Mouse (Mus musculus) cerebellum, adult (tissue): Measurements from ENCODE around the gene Phf23.

Experiments used
- ATAC-seq: cut with Nextera tagmentation; 2 replicates; pipeline ENCODE4 v1.9.2; 2017; ENCODE audit warnings: mild to moderate bottlenecking, moderate library complexity, mixed read lengths; ENCODE audit not compliant: insufficient number of reproducible peaks, low FRiP score, low TSS enrichment

The Phf23 gene

GRCm38 (mm10) chr11:69970222-69970621, 25.4 kb upstream of the Phf23 start:
- no peak for ATAC-seq

GRCm38 (mm10) chr11:69970775-69971174, 24.8 kb upstream of the Phf23 start:
- ATAC-seq: no peak

- no peak for ATAC-seq
These were observed 20.7 kb upstream of the Phf23 start for GRCm38 (mm10) chr11:69974907-69975306.

GRCm38 (mm10) chr11:69976271-69976670, 19.3 kb upstream of the Phf23 start:
- ATAC-seq: no peak

- ATAC-seq: 0 out of 2 replicates have a peak, but pooled peaks have one; percentile 11
These were observed 15.8 kb upstream of the Phf23 start for GRCm38 (mm10) chr11:69979827-69980195.

- ATAC-seq: peak; percentile 91
These were observed 15.1 kb upstream of the Phf23 start for GRCm38 (mm10) chr11:69980196-69981140.

GRCm38 (mm10) chr11:69981141-69981762, 14.3 kb upstream of the Phf23 start, which contains the start of gene Ctdnep1:
Gene Ctdnep1, plus strand, starts transcription at chr11:69981156.
- no peak for ATAC-seq

GRCm38 (mm10) chr11:69982225-69982624, 13.4 kb upstream of the Phf23 start, which contains the start of gene Elp5:
Gene Elp5, minus strand, starts transcription at chr11:69982517.
- ATAC-seq: no peak

GRCm38 (mm10) chr11:69982877-69983276, 12.7 kb upstream of the Phf23 start:
- ATAC-seq: no peak

GRCm38 (mm10) chr11:69983377-69983776, 12.2 kb upstream of the Phf23 start:
- ATAC-seq: no peak

- ATAC-seq: no peak
These were observed 11.1 kb upstream of the Phf23 start for GRCm38 (mm10) chr11:69984431-69984830.

GRCm38 (mm10) chr11:69989949-69990348, 5.6 kb upstream of the Phf23 start:
- ATAC-seq: no peak

GRCm38 (mm10) chr11:69990850-69991691, 4.5 kb upstream of the Phf23 start, which contains the start of gene Gabarap:
Gene Gabarap, plus strand, starts transcription at chr11:69991143.
- ATAC-seq: peak; percentile 66; the same call in 1 of the 2 replicates

- ATAC-seq: no peak
These were observed 3.9 kb upstream of the Phf23 start for GRCm38 (mm10) chr11:69991711-69992110.

GRCm38 (mm10) chr11:69992396-69992795, 3.2 kb upstream of the Phf23 start:
- no peak for ATAC-seq

- no peak for ATAC-seq
These were observed 2.6 kb upstream of the Phf23 start for GRCm38 (mm10) chr11:69992932-69993331.

GRCm38 (mm10) chr11:69994401-69995090, 1.0 kb upstream of the Phf23 start:
- ATAC-seq: no peak

GRCm38 (mm10) chr11:69996161-69997061, 834 bp downstream of the Phf23 start:
- ATAC-seq: no peak

GRCm38 (mm10) chr11:69997070-69997509, 1.5 kb downstream of the Phf23 start:
- ATAC-seq: no peak
